Mouse (Mus musculus) E14TG2a.4 (cell line): Measurements from ENCODE around the gene Vwa5b2.

ENCODE experiments used
- H3K27me3 ChIP-seq: 2 replicates; pipeline ENCODE4 v1.6.1; 2014; ENCODE audit warnings: low read length, control low read depth; ENCODE audit not compliant: insufficient read depth
- H3K36me3 ChIP-seq: 2 replicates; pipeline ENCODE4 v1.6.1; 2014; ENCODE audit warnings: low read length, control low read depth; ENCODE audit not compliant: insufficient read depth
- H3K4me1 ChIP-seq: replicated peaks from 2 replicates; pipeline ENCODE4 v1.6.1; 2014; ENCODE audit warnings: low read depth, low read length, control low read depth
- H3K4me3 ChIP-seq: replicated peaks from 2 replicates; pipeline ENCODE4 v1.5.1; 2014; ENCODE audit warnings: mild to moderate bottlenecking, low read length
- H3K9me3 ChIP-seq: 2 replicates; pipeline ENCODE4 v1.6.1; 2014; ENCODE audit warnings: low read length, control low read depth
- CTCF ChIP-seq: conservative IDR thresholded peaks from 2 replicates; pipeline ENCODE4 v1.5.1; 2014; ENCODE audit warnings: low read length
- NANOG ChIP-seq: IDR thresholded peaks from 2 replicates; pipeline ENCODE4 v1.6.1; 2014; ENCODE audit warnings: borderline replicate concordance, low read length, mixed read lengths
- POU5F1 ChIP-seq: IDR thresholded peaks from 2 replicates; pipeline ENCODE4 v1.6.1; 2014; ENCODE audit warnings: low read length, borderline replicate concordance

The Vwa5b2 gene

DNA sequence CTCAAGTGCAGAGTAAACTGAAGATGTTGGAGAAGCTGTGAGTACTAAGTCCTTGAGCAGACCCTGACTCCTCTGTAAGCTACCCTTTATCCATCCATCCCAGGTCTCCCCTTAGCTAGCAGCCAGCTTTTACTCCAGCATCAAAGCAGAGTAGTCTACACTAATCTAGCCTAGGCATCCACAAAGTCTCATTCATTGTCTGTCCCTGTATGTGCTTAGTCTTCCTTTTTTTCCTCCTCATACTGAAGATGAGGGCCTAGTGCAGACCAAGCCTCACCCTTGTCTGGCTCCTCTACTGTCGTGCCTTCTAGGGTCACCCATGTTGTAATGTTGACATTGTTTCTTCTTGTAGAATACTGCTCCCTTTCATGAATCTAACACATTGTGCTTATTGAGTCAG lies 36.7 kb upstream of the Vwa5b2 start:
- Histone ChIP-seq H3K9me3 (no peaks in the 10 kb centered on the region), H3K27me3 (no peaks in the 10 kb centered on the region), H3K4me1 (peaks cover 27% of the 10 kb centered on the region), H3K36me3 (peaks cover 76% of the 10 kb centered on the region), H3K4me3 (no peak overlapping the region)
- TF ChIP-seq CTCF: no peak
- no peak for TF ChIP-seq NANOG
- TF ChIP-seq POU5F1: no peak

DNA sequence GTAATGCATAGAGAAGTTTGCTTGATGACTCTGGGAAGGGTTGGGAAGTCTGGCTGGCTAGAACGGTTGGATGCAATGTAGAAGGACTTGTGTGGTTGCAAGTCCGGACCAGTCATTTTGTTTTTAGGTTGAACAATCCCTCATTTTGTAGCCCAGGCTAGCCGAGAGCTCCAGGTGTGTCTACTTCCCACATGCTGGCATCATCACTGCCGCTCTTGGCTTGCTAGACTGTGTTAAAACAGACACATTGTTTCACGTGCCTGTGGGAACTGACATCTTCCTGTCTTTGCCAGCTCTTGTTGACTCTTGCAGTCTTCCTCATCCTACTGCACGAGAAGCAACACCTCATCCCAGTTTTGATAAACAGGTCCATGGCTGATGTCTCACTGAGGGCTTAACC lies 34.3 kb upstream of the Vwa5b2 start:
- no peak for TF ChIP-seq CTCF
- TF ChIP-seq NANOG: no peak
- TF ChIP-seq POU5F1: no peak
- Histone ChIP-seq H3K27me3 (no peaks in the 10 kb centered on the region), H3K4me1 (peaks cover 22% of the 10 kb centered on the region), H3K9me3 (no peaks in the 10 kb centered on the region), H3K4me3 (no peak overlapping the region), H3K36me3 (peaks cover 92% of the 10 kb centered on the region)

DNA sequence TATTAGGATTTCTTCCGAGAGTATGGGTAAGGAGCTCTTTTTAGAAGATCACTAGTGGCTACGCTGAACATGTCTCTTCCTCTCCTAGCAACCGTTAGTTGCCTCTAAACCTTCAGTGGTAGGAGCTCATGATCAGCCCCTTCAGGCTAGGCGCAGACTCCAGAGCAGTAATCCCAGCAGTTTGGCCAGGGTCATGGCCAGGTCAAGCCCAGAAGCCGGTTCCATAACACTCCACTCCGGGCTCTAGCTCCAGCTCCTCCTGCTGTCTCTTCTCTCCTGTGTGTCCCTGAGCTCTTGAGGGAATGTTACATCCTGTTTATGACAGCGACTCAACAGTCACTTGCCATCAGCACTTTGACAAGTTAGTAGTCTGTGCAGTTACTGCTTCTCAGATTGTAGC lies 31.9 kb upstream of the Vwa5b2 start:
- peaks cover 12% of the 10 kb centered on the region for H3K9me3 ChIP-seq
- TF ChIP-seq CTCF: no peak
- TF ChIP-seq POU5F1: no peak
- TF ChIP-seq NANOG: no peak
- H3K27me3 ChIP-seq: no peaks in the 10 kb centered on the region
- H3K4me3 ChIP-seq: no peak overlapping the region
- H3K4me1 ChIP-seq: peaks cover 22% of the 10 kb centered on the region
- peaks cover 93% of the 10 kb centered on the region for H3K36me3 ChIP-seq

DNA sequence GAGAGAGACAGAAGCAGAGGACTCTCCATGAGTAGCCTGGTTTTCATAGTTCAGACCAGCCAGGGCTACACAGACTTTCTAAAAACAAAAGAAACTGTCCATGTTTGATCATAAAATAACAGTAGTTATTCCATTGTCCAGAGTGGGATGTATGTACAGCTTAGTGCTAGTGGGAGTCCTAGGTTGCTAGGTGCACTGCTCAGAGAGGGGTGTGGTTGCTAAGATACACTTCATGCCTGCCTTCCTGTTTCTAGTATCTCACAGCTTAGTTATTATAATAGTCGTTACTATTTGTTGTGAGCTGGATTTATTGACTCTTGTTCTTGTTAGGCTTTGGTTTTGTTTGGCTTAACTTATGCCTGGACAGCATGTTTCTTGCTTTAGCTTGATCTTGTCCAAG lies 24.2 kb upstream of the Vwa5b2 start:
- Histone ChIP-seq H3K4me1 (no peaks in the 10 kb centered on the region), H3K36me3 (peaks cover 40% of the 10 kb centered on the region)
- TF ChIP-seq NANOG (no peak), POU5F1 (no peak), CTCF (no peak)

DNA sequence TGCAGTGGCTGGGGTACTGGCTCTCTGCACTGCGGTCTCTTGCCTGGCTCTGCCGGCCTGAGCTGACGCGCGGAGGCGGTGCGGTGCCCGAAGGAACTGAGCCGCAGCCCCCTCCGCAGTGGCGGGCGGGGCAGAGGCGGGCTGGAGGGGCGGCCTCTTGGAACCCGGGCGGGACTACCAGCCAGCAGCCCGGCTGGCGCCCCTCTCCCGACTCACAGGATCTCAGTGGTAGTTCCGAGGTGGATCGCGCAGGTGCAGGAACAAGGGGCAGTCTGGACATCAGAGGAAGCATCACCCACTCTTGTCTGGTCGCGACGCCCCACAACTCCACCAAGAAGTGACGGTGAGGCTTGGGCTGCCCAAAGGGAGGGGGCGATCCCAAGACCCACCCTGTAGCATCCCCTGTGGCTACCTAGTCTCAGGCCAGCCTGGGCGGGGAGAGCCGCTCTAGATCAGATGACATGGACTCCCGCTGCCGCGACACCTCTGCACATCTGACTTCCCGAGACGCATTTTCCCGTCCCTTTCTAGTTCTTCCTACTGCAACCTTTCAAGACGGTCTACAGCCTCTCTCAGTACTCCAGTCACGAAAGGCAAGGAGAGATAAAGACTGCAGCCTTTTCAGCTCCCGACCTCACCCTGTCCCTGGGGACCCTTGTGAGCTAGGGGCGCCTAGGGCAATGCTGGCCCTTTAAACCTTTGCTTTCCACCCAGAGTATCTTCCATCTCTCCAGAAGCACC lies 838 bp downstream of the Vwa5b2 start:
- Histone ChIP-seq H3K27me3 (peaks cover 72% of the 10 kb centered on the region), H3K9me3 (no peaks in the 10 kb centered on the region), H3K4me1 (peaks cover 24% of the 10 kb centered on the region), H3K36me3 (no peaks in the 10 kb centered on the region), H3K4me3 (peak overlapping the region; percentile 78)
- TF ChIP-seq NANOG (no peak), CTCF (no peak), POU5F1 (no peak)

More for the DNA sequence above, 24.2 kb upstream of the Vwa5b2 start:
- H3K9me3 ChIP-seq: peaks cover 50% of the 10 kb centered on the region
- H3K27me3 ChIP-seq: no peaks in the 10 kb centered on the region
- no peak overlapping the region for H3K4me3 ChIP-seq

DNA sequence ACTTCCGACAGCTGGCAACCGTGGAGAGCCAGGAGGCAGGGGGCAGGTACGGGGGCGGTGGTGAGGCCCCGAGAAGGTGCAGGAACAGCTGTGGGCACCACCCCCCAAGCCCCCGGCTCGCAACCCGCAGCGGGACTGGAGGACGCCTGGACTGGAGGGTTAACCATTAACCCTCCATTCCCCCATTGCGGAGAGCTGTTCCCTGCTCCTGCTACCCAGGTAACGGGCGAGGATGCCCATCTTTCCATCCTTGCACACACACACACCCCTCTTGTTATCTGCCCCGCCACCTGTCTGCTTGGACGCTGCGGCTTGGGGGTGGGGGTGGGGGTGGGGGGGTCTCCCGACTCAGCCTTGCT lies 1.4 kb downstream of the Vwa5b2 start:
- H3K27me3 ChIP-seq: peaks cover 77% of the 10 kb centered on the region
- peaks cover 24% of the 10 kb centered on the region for H3K4me1 ChIP-seq
- no peak for TF ChIP-seq CTCF
- TF ChIP-seq POU5F1: no peak
- TF ChIP-seq NANOG: no peak
- no peaks in the 10 kb centered on the region for H3K9me3 ChIP-seq
- peak overlapping the region; percentile 78 for H3K4me3 ChIP-seq
- H3K36me3 ChIP-seq: no peaks in the 10 kb centered on the region

DNA sequence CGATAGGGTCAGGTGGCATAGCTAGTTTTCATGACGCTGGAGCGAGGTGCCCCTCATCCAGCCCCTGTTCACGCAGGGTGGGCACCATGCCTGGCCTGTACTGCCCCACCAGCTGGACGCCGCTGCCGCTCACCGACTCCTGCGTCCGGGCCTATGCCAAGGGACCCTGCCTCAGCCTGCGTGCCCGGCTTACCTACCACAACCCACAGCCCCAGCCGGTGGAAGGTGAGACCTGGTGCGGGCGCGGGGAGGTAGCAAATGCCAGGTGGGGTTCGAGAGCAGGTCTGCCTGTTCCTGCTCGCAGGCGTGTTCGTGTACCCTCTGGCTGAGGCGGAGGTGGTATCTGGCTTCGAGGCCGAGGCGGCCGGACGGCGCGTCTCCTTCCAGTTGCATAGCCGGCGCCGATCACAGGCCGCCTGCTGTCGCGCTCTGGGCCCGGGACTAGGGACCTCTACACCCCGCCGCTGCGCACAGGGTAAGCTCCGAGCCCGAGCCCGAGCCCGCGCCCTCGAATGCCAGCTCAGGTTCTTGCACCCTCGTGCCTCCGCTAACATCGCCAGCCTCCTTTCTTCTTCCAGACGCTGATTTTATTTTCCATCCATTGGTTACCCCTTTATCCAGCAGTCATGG lies 1.9 kb downstream of the Vwa5b2 start:
- H3K9me3 ChIP-seq: no peaks in the 10 kb centered on the region
- H3K36me3 ChIP-seq: no peaks in the 10 kb centered on the region
- peaks cover 24% of the 10 kb centered on the region for H3K4me1 ChIP-seq
- TF ChIP-seq POU5F1: no peak
- no peak for TF ChIP-seq CTCF
- no peak for TF ChIP-seq NANOG
- H3K27me3 ChIP-seq: peaks cover 83% of the 10 kb centered on the region
- peak overlapping the region; percentile 67 for H3K4me3 ChIP-seq

DNA sequence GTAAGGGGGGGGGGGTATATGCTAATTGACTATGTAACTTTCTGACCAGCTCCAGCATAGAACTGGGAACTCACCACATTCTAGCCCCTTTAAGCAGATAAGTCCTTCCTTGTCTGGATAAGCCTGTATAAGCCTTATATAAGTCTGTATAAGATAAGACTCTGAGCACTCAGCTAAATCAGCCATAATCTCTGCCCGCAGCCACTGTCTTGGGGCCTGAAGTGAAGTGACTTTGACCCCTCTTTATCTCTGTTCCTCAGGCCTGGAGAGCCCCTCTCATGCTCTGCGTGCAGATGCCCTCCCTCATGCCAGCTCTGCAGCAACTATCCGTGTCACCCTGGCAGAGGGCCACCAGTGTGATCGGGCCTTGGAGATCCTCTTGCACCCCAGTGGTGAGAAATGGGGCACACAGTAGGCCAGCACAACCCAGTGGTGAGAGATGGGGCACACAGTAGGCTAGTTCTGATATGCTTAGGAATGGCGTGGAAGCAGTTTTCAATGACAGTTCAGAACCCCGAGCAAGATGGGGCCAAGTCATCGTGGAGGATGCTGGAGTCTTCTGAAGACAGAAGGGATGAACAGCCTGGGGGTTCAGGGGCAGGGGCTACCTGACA lies 5.9 kb downstream of the Vwa5b2 start:
- H3K36me3 ChIP-seq: no peaks in the 10 kb centered on the region
- TF ChIP-seq NANOG: no peak
- no peak for TF ChIP-seq CTCF
- TF ChIP-seq POU5F1: no peak
- peaks cover 16% of the 10 kb centered on the region for H3K4me1 ChIP-seq
- H3K4me3 ChIP-seq: no peak overlapping the region
- H3K27me3 ChIP-seq: peaks cover 79% of the 10 kb centered on the region
- no peaks in the 10 kb centered on the region for H3K9me3 ChIP-seq
